Mouse (Mus musculus) olfactory bulb, adult 2 months (tissue): ENCODE results near the gene Ppp1r2.

Experiments used
- CTCF ChIP-seq: fragments of 200-500 bp; IDR thresholded peaks from 2 replicates; pipeline ENCODE4 v1.5.1; 2012; ENCODE audit warnings: low read depth, mild to moderate bottlenecking, low read length, moderate library complexity; ENCODE audit not compliant: insufficient read depth
- POLR2A ChIP-seq: fragments of 200-500 bp; IDR thresholded peaks from 2 replicates; pipeline ENCODE4 v1.6.1; 2012; ENCODE audit warnings: mild to moderate bottlenecking, low read depth, low read length, moderate library complexity; ENCODE audit not compliant: insufficient read depth

DNA sequence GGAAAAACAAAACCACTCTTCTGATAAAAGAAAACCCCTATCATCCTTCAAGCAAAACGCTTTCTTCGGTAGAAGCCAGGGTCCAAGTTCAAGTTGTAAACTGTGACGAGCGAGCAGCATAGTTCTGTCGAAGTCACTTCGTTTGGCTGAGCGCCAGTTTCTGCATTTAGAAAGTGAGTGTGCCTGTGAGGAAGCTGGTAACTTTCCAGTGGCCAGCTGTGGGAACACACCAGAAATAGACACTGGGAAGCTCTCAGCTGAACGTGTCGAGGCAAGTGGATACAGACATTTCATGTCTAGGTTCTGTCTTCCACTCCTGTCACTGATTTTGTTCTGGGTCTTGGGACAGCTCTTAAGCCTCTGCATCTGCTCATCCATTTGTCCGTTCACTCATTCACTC lies 15.2 kb upstream of the Ppp1r2 start:
- TF ChIP-seq POLR2A (no peak), CTCF (no peak)
